Mouse (Mus musculus): ENCODE results near the gene Mocs3. TPM values are rescaled to one million over a fixed set of nuclear protein-coding genes. Genes with fewer than 3 reads are reported as not detected.

Mocs3 gene
- total RNA-seq (2023), result 13.1 to 15.6 TPM (median 14.3 TPM) in 4 replicates

DNA sequence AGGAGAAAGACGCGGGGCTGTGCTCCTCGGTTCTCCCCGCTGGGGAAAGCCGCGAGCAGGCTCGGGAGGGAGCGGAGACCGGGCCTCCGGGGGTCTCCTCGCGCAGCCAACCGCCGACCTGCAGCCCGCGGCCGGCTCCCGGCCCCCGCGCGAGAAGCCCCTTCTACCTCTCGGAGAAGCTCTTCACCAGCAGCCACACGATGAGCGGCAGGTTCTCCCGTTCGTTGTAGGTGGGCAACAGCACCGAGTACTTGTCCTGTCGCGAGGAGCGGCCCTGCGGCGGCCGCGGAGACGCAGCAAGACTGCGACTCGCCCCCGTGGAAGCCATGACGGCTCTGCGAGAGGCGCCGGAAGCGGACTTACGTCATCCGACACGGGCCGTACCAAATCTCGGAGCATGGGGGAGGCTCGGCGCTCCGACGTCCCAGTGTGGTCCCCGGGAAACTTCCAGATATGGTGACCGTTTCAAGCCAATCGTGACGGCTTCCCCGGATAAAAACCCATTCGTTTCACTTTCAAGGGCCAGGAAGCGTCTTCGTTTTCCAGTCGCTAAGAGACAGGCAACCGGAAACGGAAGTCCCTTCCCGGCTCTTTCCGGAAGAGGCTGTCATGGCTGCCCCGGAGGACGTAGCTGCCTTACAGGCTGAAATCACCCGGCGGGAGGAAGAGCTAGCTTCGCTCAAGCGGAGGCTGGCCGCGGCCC, at the start of gene Mocs3, which contains the start of the genes Gm20716 and Dpm1:
Mocs3 (plus strand) TSS at position 597 of the 703 bp plus-strand sequence.
Gm20716 (minus strand) TSS at position 339 of the 703 bp plus-strand sequence.
Dpm1 (minus strand) TSS at position 566 of the 703 bp plus-strand sequence.

DNA sequence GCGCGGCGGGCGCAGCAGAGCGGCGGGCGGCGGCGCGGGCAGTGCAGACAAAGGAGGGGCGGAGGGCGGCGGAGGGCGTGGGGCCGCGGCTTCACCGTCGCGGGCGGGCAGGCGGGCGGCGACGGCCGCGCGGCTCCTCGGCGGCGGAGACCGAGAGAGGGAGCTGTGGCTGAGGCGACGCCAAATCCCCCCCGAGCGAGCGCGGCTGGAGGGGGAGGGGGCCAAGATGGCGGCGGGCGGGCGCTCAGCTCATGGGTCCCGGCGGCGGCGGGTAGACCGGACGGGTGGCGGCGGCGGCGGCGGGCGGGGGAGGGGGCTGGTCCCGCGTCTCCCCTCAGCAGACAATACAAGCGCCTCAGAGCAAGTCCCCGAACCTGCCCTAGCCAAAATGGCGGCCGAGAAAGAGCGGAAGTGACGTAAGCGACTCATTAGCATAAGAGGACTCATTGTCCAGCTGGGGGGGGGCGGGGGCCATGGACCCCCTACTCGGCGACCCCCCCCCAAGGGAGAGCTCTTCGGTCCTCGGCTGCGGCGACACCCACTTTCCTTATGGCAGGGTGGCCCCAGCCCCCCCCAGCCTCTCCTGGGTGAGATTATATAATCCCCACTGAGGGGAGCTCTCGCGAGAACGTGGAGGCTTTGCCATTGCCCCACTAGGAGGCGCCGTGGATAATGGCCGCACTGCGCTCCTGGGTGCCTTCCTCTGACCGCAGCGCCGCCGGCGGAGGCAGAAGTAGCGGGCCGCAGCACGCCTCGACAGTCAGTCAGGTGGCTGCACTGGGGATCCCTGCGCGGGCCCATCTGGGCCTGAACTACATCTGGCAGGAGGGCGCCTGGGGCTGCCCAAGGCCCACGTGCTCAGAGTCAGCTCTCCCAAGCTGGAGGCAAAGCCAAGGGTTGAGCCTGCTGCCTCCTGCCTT, 23.4 kb upstream of the Mocs3 start, which contains the start of gene Adnp:
Adnp (minus strand) TSS at position 388 of the 920 bp plus-strand sequence.

GRCm38 (mm10) chr2:168281582-168281981, 51.2 kb downstream of the Mocs3 start, which contains the start of gene Kcng1:
Gene Kcng1, minus strand, starts transcription at chr2:168281736.

Other genes with a start within 250 kb of the Mocs3 start
- gene Ripor3, start 220.0 kb upstream of the Mocs3 start, total RNA-seq (2023), result 0.19 to 0.37 TPM in 2 of 4 replicates, not detected in the others
- 1.7 to 3.3 TPM (median 2.4 TPM) in 4 replicates for gene Pard6b, start 149.6 kb upstream of the Mocs3 start, total RNA-seq (2023)
- 95.4 to 96.3 TPM (median 95.6 TPM) in 4 replicates for gene Adnp, start 23.5 kb upstream of the Mocs3 start, total RNA-seq (2023)
- 1.7 to 8.7 TPM (median 5.3 TPM) in 4 replicates for gene Gm20716, start 258 bp upstream of the Mocs3 start, total RNA-seq (2023)
- 114 to 136 TPM (median 125 TPM) in 4 replicates for gene Dpm1, start within 50 bp of the Mocs3 start, total RNA-seq (2023)
- not detected in 4 replicates for gene Kcng1, start 51.1 kb downstream of the Mocs3 start, total RNA-seq (2023)